Mouse (Mus musculus) megakaryocyte, embryonic 14.5 days (primary cell): ENCODE data around the gene Mrm1.

Experiments used
- FLI1 ChIP-seq: IDR thresholded peaks from 2 replicates; pipeline ENCODE4 v1.6.1; 2012; ENCODE audit warnings: low read length, inconsistent platforms, mixed read lengths
- GATA1 ChIP-seq: IDR thresholded peaks from 3 replicates; pipeline ENCODE4 v1.6.1; 2012; ENCODE audit warnings: mixed read lengths, low read length, inconsistent platforms, borderline replicate concordance

- TF ChIP-seq GATA1 (no peak), FLI1 (no peak)
Measured at GRCm38 (mm10) chr11:84774870-84775514, 44.3 kb downstream of the Mrm1 start.
